Mouse (Mus musculus) intestine, embryonic 16.5 days (tissue): ENCODE measurements around the gene Mcam. TPM values are rescaled to one million over a fixed set of nuclear protein-coding genes. Genes with fewer than 3 reads are reported as not detected.
A peak's percentile ranks its signal among the peaks of the same experiment; 100 is the strongest.

ENCODE experiments used
- ATAC-seq: fragments of 200-750 bp; cut with Nextera tagmentation; 2 replicates; pipeline ENCODE4 v1.8.0; 2017; ENCODE audit warnings: moderate TSS enrichment, moderate library complexity
- H3K27ac ChIP-seq: fragments of 300-500 bp; sonication (generic); 2 replicates; pipeline ENCODE4 v1.5.1; 2014; ENCODE audit warnings: mild to moderate bottlenecking, low read length
- H3K27me3 ChIP-seq: fragments of 300-500 bp; sonication (generic); replicated peaks from 2 replicates; pipeline ENCODE4 v1.6.1; 2014; ENCODE audit warnings: low read length, control low read depth, mixed read lengths; ENCODE audit not compliant: control insufficient read depth, insufficient read depth
- H3K36me3 ChIP-seq: fragments of 300-500 bp; sonication (generic); 2 replicates; pipeline ENCODE4 v1.6.1; 2014; ENCODE audit warnings: low read length, control low read depth; ENCODE audit not compliant: control insufficient read depth, insufficient read depth
- H3K4me1 ChIP-seq: fragments of 300-500 bp; sonication (generic); 2 replicates; pipeline ENCODE4 v1.6.1; 2014; ENCODE audit warnings: low read length, control low read depth, mixed read lengths; ENCODE audit not compliant: control insufficient read depth, insufficient read depth
- H3K4me2 ChIP-seq: fragments of 300-500 bp; sonication (generic); 2 replicates; pipeline ENCODE4 v1.6.1; 2014; ENCODE audit warnings: low read depth, low read length, control low read depth
- H3K4me3 ChIP-seq: fragments of 300-500 bp; sonication (generic); 2 replicates; pipeline ENCODE4 v1.5.1; 2014; ENCODE audit warnings: mild to moderate bottlenecking, low read length
- H3K9ac ChIP-seq: fragments of 300-500 bp; sonication (generic); 2 replicates; pipeline ENCODE4 v1.6.1; 2014; ENCODE audit warnings: low read depth, low read length
- H3K9me3 ChIP-seq: fragments of 300-500 bp; sonication (generic); 2 replicates; pipeline ENCODE4 v1.6.1; 2016; ENCODE audit warnings: low read length, control low read depth; ENCODE audit not compliant: control insufficient read depth
- WGBS: fragments of 180-500 bp; shearing (Covaris S2); extraction: QIAGEN DNeasy Blood & Tissue Kit; methylation state at CpG from one replicate; pipeline ENCODE4 v1.1.7; 2014; 5-methylcytosine and 5-hydroxymethylcytosine counted together
- polyA plus RNA-seq: library from polyadenylated mRNA; unstranded; fragments of >200 nt; fragmentation: Nextera tagmentation; extraction: Ambion mirVana; gene quantifications from 2 replicates; pipeline ENCODE4 v1.2.1, GENCODE M21; 2015

The Mcam gene
- polyA plus RNA-seq = 42.9 and 45.1 TPM in 2 replicates

DNA sequence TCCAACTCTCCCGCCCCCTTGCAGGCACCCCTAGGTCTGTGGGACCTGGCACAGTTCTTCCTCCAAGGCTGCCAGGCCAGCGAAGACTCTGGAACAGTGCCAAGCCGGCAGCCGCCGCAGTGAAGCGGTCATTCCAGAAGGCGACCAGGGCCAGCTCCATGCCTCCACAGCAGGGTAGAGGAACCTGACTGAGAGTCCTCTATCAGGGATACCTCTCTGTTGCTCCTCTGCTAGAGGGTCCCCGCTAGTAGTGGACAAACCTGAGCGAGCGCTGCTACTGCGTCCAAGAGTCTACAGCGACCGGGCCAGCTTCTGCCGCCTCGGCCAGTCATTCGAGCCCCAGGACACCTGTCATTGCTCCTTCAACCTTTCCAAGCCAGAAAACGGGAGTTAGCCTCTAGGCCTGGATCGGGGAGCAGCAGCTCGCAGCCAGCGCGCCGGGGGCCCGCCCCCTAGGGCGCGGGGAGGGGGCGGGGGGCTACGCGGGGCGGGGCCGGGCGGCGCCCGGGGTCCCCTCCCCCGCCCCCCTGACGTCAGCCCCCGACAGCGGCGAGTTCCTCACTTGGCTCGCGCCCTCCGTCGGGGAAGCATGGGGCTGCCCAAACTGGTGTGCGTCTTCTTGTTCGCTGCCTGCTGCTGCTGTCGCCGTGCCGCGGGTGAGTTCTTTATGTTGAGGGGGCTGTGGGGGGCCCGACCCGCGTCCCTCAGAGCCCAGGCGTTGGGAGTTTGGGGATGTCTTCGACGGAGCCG is at the start of gene Mcam:
Gene Mcam, plus strand, starts transcription at position 369 of the 750 bp plus-strand sequence.
- Histone ChIP-seq H3K27ac (peak within 1 kb of the TSS; percentile 85), H3K36me3 (no peaks in the 10 kb centered on the region), H3K4me2 (peak within 1 kb of the TSS; percentile 95), H3K9ac (peak within 1 kb of the TSS; percentile 75), H3K9me3 (no peaks in the 10 kb centered on the region), H3K4me1 (peaks cover 39% of the 10 kb centered on the region), H3K4me3 (peak within 1 kb of the TSS; percentile 75), H3K27me3 (peaks cover 15% of the 10 kb centered on the region)
- peak; percentile 27 for ATAC-seq
- under 1% methylated on average over 51 of the region's 55 CpGs for WGBS

DNA sequence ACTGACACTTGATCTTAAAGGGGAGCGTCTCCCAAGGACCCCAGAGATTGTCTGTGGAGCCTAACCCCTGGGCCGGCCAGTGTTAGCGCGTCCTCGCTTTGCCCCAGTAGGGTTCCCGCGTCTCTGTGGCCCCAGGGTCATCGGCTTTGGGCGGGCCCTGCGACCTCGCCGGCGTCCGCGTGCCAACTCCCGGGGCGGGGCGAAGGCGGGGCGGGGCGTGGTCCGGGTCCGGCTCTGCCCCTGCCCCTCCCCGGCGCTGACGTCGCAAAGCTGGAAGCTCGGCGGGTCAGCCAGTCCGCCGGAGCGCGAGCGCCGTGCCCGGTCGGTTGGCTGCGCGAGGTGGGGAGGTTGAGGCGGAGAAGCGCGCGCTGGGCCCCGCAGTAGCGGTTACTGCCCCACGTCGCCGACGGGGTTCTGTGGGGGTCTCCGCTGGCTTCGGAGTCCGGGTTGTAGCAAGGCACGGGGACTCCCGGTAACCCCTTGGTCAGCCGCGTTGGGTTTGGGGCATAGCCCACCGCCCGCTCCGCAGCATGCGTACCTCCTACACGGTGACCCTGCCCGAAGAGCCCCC is 49.5 kb upstream of the Mcam start:
- peak; percentile 68 for ATAC-seq
- H3K4me1 ChIP-seq = peaks cover 50% of the 10 kb centered on the region

DNA sequence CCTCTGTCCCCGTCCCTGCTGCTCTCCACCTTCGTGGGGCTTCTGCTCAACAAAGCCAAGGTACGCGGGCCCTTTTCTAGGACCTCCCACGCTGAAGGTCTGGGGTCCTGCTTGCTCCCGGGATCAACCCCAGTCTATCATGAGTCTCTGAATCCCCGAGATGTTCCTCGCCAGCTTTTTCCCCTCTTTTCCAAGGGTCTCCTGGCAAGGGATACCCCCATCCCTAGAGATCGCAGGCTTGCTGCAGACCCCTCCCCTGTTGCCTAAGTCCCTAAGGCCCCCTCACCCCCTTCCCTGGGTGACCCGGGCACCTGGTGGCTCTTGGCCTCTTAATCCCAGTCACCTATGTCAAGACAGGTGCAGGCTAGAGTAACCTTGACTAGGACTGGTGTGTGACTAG is 49.0 kb upstream of the Mcam start:
- WGBS = 5% methylated on average over 10 of the region's 10 CpGs
- H3K27me3 ChIP-seq = no peaks in the 10 kb centered on the region
- H3K4me3 ChIP-seq = peak overlapping the region; percentile 66
- H3K4me1 ChIP-seq = peaks cover 49% of the 10 kb centered on the region
- H3K9me3 ChIP-seq = no peaks in the 10 kb centered on the region
- H3K36me3 ChIP-seq = no peaks in the 10 kb centered on the region
- no peak; the same call in 1 of the 2 replicates for ATAC-seq
- peak overlapping the region; percentile 99 for H3K4me2 ChIP-seq
- peak overlapping the region; percentile 86 for H3K9ac ChIP-seq
- no peak overlapping the region for H3K27ac ChIP-seq

More for the DNA sequence above, 49.5 kb upstream of the Mcam start:
- peak overlapping the region; percentile 66 for H3K4me3 ChIP-seq
- under 1% methylated on average over 62 of the region's 62 CpGs for WGBS
- H3K4me2 ChIP-seq = peak overlapping the region; percentile 99
- peak overlapping the region; percentile 50 for H3K27ac ChIP-seq
- no peaks in the 10 kb centered on the region for H3K36me3 ChIP-seq
- peak overlapping the region; percentile 86 for H3K9ac ChIP-seq
- no peaks in the 10 kb centered on the region for H3K27me3 ChIP-seq
- no peaks in the 10 kb centered on the region for H3K9me3 ChIP-seq

DNA sequence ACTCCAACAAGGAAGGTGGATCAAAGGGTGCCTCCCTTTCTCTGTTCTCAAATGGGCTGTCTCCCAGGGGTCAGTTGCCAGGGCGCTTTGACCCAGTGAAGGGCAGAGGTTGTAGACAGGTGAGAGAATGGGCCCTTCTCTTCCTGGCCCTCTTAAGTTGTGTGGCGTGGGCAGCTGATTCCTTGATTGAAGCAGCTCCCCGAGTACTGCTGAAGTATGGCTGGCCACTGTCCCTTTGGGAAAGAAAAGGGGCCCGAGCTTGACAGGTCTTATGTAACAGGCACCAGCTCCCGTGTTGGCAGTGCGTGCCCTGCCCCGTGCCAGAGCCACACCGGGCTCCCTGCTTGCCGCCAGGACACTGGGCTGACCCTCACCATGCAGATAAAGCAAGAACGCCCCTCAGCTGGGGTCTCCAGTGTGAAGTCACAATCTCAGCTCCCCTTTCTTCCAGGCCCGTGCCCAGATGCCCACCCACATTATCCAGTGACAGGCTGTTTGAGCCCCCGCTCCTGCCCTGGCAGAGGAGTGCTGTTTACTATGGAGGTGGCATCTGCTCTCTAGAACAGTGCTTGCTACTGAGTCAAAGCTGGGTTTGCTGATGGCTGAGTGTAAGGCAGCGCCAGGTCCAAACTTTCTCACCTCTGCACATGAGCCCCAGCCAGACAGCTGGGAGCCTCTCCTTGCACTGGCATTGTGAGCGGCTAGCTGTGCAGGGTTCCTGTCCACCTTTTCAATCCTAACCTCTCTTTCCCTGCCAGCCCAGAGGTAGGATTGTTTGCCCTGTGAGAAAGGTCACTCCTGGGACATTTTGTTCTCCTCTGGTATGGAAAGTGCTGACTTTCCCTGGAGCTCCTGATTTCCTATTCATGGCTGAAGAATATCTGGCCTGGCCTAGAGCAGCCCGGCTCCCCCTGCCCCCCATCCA is 48.3 kb upstream of the Mcam start:
- no peaks in the 10 kb centered on the region for H3K9me3 ChIP-seq
- WGBS = 70% methylated on average over 15 of the region's 15 CpGs
- no peak for ATAC-seq
- H3K4me1 ChIP-seq = peaks cover 48% of the 10 kb centered on the region
- H3K36me3 ChIP-seq = no peaks in the 10 kb centered on the region
- H3K4me3 ChIP-seq = no peak overlapping the region; the same call in 1 of the 2 replicates
- H3K27me3 ChIP-seq = no peaks in the 10 kb centered on the region
- no peak overlapping the region for H3K27ac ChIP-seq
- peak overlapping the region; percentile 99 for H3K4me2 ChIP-seq
- 0 out of 2 replicates have a peak overlapping the region, but pooled peaks have one; percentile 2 for H3K9ac ChIP-seq

DNA sequence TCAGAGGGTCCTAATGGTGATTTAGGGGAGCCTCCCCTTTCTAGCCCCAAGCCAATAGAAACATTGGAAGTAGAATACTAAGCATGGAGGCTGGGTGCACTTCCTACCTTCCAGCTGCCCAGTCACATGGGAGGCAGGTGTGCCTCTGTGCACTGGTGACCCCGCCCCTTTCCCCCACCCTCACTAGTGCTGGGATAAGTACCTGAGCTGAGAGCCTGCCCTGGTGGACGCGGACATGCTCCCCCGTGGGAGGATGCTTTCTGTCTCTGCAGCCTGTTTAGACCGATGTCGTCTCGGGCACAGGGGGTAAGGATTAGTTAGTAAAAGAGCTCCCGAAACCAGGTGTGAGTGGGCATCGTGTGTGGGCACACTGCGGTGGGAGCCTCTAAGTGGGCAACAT is 47.3 kb upstream of the Mcam start:
- no peaks in the 10 kb centered on the region for H3K27me3 ChIP-seq
- H3K4me1 ChIP-seq = peaks cover 46% of the 10 kb centered on the region
- no peak overlapping the region for H3K9ac ChIP-seq
- no peak overlapping the region for H3K4me2 ChIP-seq
- no peaks in the 10 kb centered on the region for H3K9me3 ChIP-seq
- WGBS = 54% methylated on average over 10 of the region's 10 CpGs
- H3K36me3 ChIP-seq = no peaks in the 10 kb centered on the region; the same call in 1 of the 2 replicates
- H3K4me3 ChIP-seq = no peak overlapping the region
- no peak overlapping the region for H3K27ac ChIP-seq
- ATAC-seq = no peak

DNA sequence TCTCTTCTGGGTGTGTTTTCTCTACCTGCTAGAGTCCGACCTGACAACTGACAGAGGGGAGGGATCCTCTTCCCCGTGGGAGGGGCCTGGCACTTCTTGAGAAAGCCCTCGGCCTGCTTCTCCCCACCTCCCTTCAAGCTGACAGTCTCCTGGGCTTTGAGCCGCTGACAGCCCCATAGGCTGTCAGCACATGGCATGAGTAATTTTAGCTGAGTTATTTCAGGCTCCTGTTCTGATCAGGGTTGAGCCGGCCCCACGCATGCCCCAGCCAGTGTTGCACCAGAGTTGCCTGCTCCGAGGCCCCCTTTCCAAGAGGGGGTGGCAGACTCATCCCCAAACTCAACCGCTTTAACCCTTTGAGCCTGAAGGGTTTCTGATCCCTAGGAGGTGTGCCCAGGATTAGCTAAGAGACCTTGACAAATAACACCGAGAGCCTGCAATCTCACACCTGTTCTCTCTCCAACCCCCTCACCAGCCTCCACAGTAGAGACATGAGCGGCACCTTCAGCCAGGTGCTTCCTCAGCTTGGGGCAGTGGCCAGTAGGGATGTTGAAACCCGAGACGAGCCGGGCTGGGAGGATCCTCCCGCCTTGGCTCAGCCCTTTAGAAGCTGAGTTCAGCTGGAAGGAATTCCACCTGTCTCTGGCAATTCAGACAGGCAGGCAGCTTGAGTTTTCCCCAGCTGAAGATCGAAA is 46.4 kb upstream of the Mcam start:
- 0 out of 2 replicates have a peak overlapping the region, but pooled peaks have one; percentile 27 for H3K4me2 ChIP-seq
- peaks cover 46% of the 10 kb centered on the region for H3K4me1 ChIP-seq
- no peak overlapping the region for H3K4me3 ChIP-seq
- WGBS = 7% methylated on average over 15 of the region's 15 CpGs
- peak overlapping the region; percentile 35; the same call in 1 of the 2 replicates for H3K9ac ChIP-seq
- H3K9me3 ChIP-seq = no peaks in the 10 kb centered on the region
- no peaks in the 10 kb centered on the region; the same call in none of the 2 replicates for H3K36me3 ChIP-seq
- peak overlapping the region; percentile 47; the same call in 1 of the 2 replicates for H3K27ac ChIP-seq
- ATAC-seq = peak; percentile 38
- H3K27me3 ChIP-seq = no peaks in the 10 kb centered on the region

DNA sequence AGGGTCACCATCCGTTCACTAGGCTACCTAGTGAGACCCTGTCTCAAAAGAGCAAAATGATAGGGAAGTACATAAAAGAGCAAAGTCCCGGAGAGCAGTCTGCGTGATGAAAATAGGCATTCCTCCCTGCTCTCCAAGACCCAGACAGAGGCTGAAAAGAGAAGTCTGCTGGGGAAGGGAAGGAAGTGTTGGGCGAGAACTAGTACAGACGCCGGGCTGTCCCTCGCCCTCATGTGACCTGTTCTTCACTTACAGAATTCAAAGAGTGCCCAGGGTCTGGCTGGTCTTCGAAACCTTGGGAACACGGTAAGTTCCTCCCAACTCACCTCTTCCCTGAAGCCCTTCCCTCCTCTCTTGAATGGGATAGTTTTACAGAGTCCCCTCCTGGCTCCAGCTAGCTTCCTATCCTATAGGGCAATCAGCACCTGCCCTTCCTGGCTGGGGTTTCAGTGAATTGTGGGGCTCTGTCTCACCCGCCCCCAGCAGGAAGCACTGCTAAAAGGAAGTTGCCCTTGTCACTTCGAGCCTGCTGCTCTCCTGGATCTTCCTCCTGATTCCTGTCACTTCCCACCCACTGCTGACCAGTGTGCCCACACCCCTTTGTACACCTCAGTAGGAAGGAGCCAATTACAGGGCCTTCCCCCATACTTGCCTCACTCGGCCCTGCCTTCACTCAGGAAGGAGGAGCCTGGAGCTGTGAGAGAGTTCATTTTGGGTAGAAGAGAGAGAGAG is 45.2 kb upstream of the Mcam start:
- H3K27ac ChIP-seq = peak overlapping the region; percentile 47

More for the DNA sequence above, 45.2 kb upstream of the Mcam start:
- Histone ChIP-seq H3K4me3 (no peak overlapping the region), H3K36me3 (no peaks in the 10 kb centered on the region; the same call in none of the 2 replicates), H3K9me3 (no peaks in the 10 kb centered on the region), H3K27me3 (no peaks in the 10 kb centered on the region), H3K9ac (no peak overlapping the region), H3K4me2 (no peak overlapping the region), H3K4me1 (peaks cover 36% of the 10 kb centered on the region)
- no peak for ATAC-seq
- WGBS = 54% methylated on average over 12 of the region's 12 CpGs
